Mouse (Mus musculus) CH12.LX (cell line): ENCODE data around the gene Adam12.

ENCODE experiments used
- EP300 ChIP-seq: IDR thresholded peaks from 2 replicates; pipeline ENCODE4 v1.6.1; 2011; ENCODE audit warnings: low read length, improper control_type of control experiment
- TCF12 ChIP-seq: IDR thresholded peaks from 2 replicates; pipeline ENCODE4 v1.6.1; 2014; ENCODE audit warnings: low read depth, mild to moderate bottlenecking, inconsistent platforms, low read length, improper control_type of control experiment

- no peak for TF ChIP-seq TCF12
- no peak for TF ChIP-seq EP300
These were observed 54.9 kb downstream of the Adam12 start for GRCm38 (mm10) chr7:134177051-134177450.
